Mouse (Mus musculus): ENCODE measurements around the gene Gm42688. TPM values are rescaled to one million over a fixed set of nuclear protein-coding genes. Genes with fewer than 3 reads are reported as not detected.

Gm42688 gene
- polyA plus RNA-seq, 1 experiment from 2014 or later = 1.9 TPM

DNA sequence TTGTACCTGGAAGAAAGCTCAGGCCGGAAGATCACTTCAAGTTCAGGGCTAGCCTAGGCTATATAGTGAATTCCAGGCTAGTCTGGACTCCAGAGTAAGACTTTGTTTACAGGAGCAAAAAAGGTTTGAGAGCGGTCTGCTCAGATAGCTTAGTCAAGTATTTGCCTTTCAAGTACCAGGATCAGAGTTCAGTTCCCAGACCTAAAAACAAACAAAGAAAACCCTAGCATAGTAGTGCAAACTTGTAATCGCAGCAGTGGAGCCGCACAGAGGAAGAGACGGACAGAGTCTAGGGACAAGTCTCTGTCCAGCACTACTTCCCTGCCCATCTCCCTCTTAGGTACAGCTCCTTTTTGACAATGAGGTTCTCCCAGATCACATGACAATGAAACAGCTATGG is 21.2 kb upstream of the Gm42688 start:
- ATAC-seq = no peak
- Histone ChIP-seq H3K27ac (ENCODE audit: low read length) (no peak overlapping the region), H3K27me3 (replicated peaks; ENCODE audit: insufficient read depth, low read length) (peaks cover 9% of the 10 kb centered on the region; the same call in 1 of the 2 replicates), H3K4me3 (ENCODE audit: low read depth, low read length) (no peak overlapping the region), H3K9me3 (ENCODE audit: low read length) (no peaks in the 10 kb centered on the region), H3K36me3 (ENCODE audit: insufficient read depth, low read length) (no peaks in the 10 kb centered on the region), H3K4me2 (replicated peaks; ENCODE audit: low read depth, low read length) (no peak overlapping the region), H3K9ac (replicated peaks; ENCODE audit: low read depth) (no peak overlapping the region), H3K4me1 (ENCODE audit: insufficient read depth, low read depth, low read length) (no peaks in the 10 kb centered on the region)
- WGBS = 81% methylated on average over 5 of the region's 5 CpGs
- DNase-seq (ENCODE audit: low spot score) = no peak
- TF ChIP-seq EP300 (IDR thresholded peaks at IDR 0.05) (no peak), CTCF (IDR thresholded peaks at IDR 0.05) (no peak)

DNA sequence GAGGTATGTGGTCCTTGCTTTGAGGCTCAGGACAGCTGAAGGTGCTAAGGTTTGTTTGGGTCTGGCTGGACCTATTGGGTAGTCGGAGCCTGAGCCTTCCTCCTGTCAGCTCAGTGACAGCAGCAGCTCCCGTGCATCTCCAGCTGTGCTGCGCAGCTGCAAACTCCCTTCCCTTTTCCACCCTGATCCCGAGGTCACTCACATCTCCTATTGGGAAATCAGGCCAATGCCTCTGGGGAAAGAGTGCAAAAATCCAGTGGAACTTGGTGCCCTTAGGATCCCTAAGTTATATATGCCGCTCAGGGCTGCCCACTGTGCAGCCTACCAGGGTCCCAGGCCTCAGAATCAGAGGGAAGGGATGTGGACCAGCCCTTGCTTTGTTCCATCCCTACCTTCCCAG is 17.9 kb upstream of the Gm42688 start:
- Histone ChIP-seq H3K27ac (ENCODE audit: low read length) (no peak overlapping the region), H3K27me3 (replicated peaks; ENCODE audit: insufficient read depth, low read length) (peaks cover 27% of the 10 kb centered on the region; the same call in 1 of the 2 replicates), H3K4me3 (ENCODE audit: low read depth, low read length) (no peak overlapping the region), H3K4me1 (ENCODE audit: insufficient read depth, low read depth, low read length) (peaks cover 5% of the 10 kb centered on the region), H3K4me2 (replicated peaks; ENCODE audit: low read depth, low read length) (no peak overlapping the region), H3K36me3 (ENCODE audit: insufficient read depth, low read length) (no peaks in the 10 kb centered on the region), H3K9me3 (ENCODE audit: low read length) (no peaks in the 10 kb centered on the region), H3K9ac (replicated peaks; ENCODE audit: low read depth) (no peak overlapping the region)
- TF ChIP-seq EP300 (IDR thresholded peaks at IDR 0.05) = no peak
- TF ChIP-seq CTCF (IDR thresholded peaks at IDR 0.05) = no peak
- ATAC-seq (no peak), DNase-seq (ENCODE audit: low spot score) (no peak)
- 25% methylated on average over 5 of the region's 5 CpGs for WGBS

DNA sequence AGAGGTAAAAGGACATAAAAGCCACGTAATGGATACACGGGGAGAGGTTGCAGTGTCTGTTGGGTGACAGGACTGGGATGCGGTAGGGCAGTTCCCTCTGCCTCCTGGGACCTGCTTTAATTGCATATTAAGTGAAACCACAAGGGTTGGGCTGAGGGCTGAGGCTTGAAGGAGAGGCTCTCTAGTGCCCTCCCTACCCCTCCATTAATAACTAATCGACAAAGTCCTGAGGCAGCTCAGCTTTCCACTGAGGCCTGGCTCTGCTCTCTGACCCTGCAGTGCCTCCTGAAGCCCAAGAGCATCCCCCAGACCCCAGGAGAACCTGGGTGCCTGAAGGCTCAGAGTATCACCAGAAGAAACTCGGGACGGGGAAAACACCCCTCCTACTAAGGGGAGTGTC is 16.9 kb upstream of the Gm42688 start:
- no peak for ATAC-seq
- Histone ChIP-seq H3K4me2 (replicated peaks; ENCODE audit: low read depth, low read length) (no peak overlapping the region), H3K27ac (ENCODE audit: low read length) (no peak overlapping the region), H3K9ac (replicated peaks; ENCODE audit: low read depth) (no peak overlapping the region), H3K4me3 (ENCODE audit: low read depth, low read length) (no peak overlapping the region), H3K36me3 (ENCODE audit: insufficient read depth, low read length) (no peaks in the 10 kb centered on the region), H3K27me3 (replicated peaks; ENCODE audit: insufficient read depth, low read length) (peaks cover 28% of the 10 kb centered on the region; the same call in 1 of the 2 replicates), H3K9me3 (ENCODE audit: low read length) (no peaks in the 10 kb centered on the region), H3K4me1 (ENCODE audit: insufficient read depth, low read depth, low read length) (peaks cover 5% of the 10 kb centered on the region)
- no peak for DNase-seq (ENCODE audit: low spot score)
- no peak for TF ChIP-seq EP300 (IDR thresholded peaks at IDR 0.05)
- no peak for TF ChIP-seq CTCF (IDR thresholded peaks at IDR 0.05)
- 10% methylated on average over 6 of the region's 6 CpGs for WGBS

DNA sequence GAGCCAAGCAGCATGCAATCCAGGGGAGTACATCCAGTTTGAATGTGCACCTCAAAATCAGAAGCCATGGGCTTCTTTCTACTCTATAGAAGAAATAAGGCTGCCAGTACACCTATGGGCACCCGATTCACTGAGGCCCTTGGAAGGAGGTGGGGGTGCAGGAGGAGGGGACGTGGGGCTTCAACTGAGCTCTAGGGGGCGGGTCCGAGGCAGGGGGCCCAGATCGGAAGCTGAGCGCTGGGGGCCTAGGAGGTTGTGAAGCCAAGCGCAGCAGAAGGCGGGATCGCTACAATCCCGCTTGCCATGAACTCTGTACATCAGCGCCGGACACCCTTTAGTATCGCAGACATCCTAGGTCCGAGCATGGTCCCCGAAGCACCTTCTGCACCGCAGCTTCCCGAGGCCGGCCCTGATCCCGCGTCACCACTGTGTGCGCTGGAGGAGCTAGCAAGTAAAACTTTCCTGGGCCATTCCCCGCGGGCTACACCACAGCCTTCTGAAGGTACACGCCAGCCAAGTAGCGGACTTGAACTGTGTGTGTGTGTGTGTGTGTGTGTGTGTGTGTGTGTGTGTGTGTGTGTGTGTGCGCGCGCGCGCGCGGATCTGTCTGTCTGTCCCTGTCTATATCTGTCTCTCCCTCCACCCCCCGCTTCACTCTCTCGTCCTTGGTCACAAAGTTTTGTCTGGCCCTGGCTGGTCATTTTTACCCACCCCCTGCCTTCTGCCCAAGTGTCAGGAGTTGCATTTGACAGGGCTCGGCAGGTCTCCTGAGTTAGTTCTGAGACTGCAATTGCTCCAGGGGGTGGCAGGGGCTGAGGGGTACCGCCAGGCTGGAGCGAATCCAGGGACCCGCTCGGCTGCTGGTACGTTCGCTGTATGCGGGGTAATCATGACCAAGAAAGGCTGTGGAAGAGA is 15.0 kb upstream of the Gm42688 start, which contains the start of gene Lbx2:
Lbx2 (plus strand) TSS at position 247 of the 915 bp plus-strand sequence.
- ATAC-seq (no peak), DNase-seq (ENCODE audit: low spot score) (no peak)
- Histone ChIP-seq H3K27me3 (replicated peaks; ENCODE audit: insufficient read depth, low read length) (peaks cover 28% of the 10 kb centered on the region; the same call in 1 of the 2 replicates), H3K4me1 (ENCODE audit: insufficient read depth, low read depth, low read length) (peaks cover 5% of the 10 kb centered on the region), H3K27ac (ENCODE audit: low read length) (no peak within 1 kb of the TSS), H3K9me3 (ENCODE audit: low read length) (no peaks in the 10 kb centered on the region), H3K9ac (replicated peaks; ENCODE audit: low read depth) (no peak within 1 kb of the TSS), H3K4me3 (ENCODE audit: low read depth, low read length) (peak within 1 kb of the TSS; percentile 16; the same call in 1 of the 2 replicates), H3K4me2 (replicated peaks; ENCODE audit: low read depth, low read length) (peak within 1 kb of the TSS; percentile 50), H3K36me3 (ENCODE audit: insufficient read depth, low read length) (no peaks in the 10 kb centered on the region)
- WGBS = 3% methylated on average over 35 of the region's 42 CpGs
- TF ChIP-seq CTCF (IDR thresholded peaks at IDR 0.05) (no peak), EP300 (IDR thresholded peaks at IDR 0.05) (no peak)

DNA sequence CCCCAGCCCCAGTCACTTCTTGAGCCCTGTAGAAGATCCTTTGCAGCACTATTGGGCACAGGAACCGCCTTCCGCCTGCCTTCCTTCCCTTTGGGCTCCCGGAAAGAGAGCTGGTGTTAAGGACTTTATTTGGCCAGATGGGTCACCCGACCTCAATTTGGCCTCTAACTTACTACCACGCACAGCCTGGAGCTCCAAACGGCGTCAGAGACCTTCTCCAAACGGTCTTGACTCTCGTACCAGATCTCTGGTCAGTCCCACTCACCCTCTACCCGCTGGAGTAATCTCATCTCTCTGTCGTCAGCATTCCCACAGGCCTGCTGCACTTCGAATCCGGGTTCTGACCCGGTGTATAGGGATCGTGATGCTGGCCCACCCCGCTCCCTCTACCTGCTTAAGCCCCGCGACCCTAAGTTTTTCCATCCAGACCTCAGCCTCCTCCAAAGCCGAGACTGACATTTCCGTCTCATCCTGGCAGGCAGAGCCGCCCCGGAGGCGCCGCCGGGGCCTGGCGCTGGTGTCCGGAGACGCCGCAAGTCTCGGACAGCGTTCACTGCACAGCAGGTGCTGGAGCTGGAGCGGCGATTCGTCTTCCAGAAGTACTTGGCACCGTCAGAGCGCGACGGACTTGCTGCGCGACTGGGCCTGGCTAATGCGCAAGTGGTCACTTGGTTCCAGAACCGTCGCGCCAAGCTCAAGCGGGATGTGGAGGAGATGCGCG is 14.1 kb upstream of the Gm42688 start:
- Histone ChIP-seq H3K9me3 (ENCODE audit: low read length) (no peaks in the 10 kb centered on the region), H3K9ac (replicated peaks; ENCODE audit: low read depth) (no peak overlapping the region), H3K4me3 (ENCODE audit: low read depth, low read length) (peak overlapping the region; percentile 16), H3K27ac (ENCODE audit: low read length) (no peak overlapping the region), H3K4me1 (ENCODE audit: insufficient read depth, low read depth, low read length) (peaks cover 5% of the 10 kb centered on the region), H3K36me3 (ENCODE audit: insufficient read depth, low read length) (no peaks in the 10 kb centered on the region), H3K4me2 (replicated peaks; ENCODE audit: low read depth, low read length) (peak overlapping the region; percentile 50), H3K27me3 (replicated peaks; ENCODE audit: insufficient read depth, low read length) (peaks cover 28% of the 10 kb centered on the region; the same call in 1 of the 2 replicates)
- no peak for DNase-seq (ENCODE audit: low spot score)
- WGBS = 2% methylated on average over 47 of the region's 47 CpGs
- ATAC-seq = no peak; the same call in 1 of the 2 replicates
- TF ChIP-seq EP300 (IDR thresholded peaks at IDR 0.05) (no peak), CTCF (IDR thresholded peaks at IDR 0.05) (no peak)

DNA sequence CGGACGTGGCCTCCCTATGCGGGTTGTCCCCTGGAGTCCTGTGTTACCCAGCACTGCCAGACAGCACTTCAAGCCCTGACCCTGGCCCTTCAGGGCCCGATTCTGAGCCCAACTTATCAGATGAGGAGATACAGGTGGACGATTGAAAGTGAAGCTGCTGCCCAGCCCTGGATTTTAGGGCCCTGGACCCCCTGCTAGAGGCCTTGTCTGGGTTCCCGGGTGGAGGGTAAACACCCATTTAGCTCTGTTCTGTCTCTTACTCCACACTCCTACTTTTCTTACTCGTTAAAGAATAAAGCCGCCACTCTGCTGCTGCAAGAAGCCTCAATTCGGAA is 13.5 kb upstream of the Gm42688 start:
- H3K27me3 ChIP-seq (replicated peaks; ENCODE audit: insufficient read depth, low read length) = peaks cover 28% of the 10 kb centered on the region; the same call in 1 of the 2 replicates

More for the DNA sequence above, 13.5 kb upstream of the Gm42688 start:
- Histone ChIP-seq H3K36me3 (ENCODE audit: insufficient read depth, low read length) (no peaks in the 10 kb centered on the region), H3K27ac (ENCODE audit: low read length) (no peak overlapping the region), H3K4me3 (ENCODE audit: low read depth, low read length) (peak overlapping the region; percentile 16), H3K4me1 (ENCODE audit: insufficient read depth, low read depth, low read length) (peaks cover 5% of the 10 kb centered on the region), H3K9me3 (ENCODE audit: low read length) (no peaks in the 10 kb centered on the region), H3K4me2 (replicated peaks; ENCODE audit: low read depth, low read length) (peak overlapping the region; percentile 50), H3K9ac (replicated peaks; ENCODE audit: low read depth) (no peak overlapping the region)
- WGBS = 16% methylated on average over 9 of the region's 9 CpGs
- ATAC-seq (no peak), DNase-seq (ENCODE audit: low spot score) (no peak)
- TF ChIP-seq EP300 (IDR thresholded peaks at IDR 0.05) = no peak
- no peak for TF ChIP-seq CTCF (IDR thresholded peaks at IDR 0.05)
